Mouse (Mus musculus): ENCODE data around the gene Zfp280c. TPM values are rescaled to one million over a fixed set of nuclear protein-coding genes. Genes with fewer than 3 reads are reported as not detected.

The Zfp280c gene
- total and polyA plus RNA-seq, 2 experiments from 2014 or later = 9.5 to 16.9 TPM

DNA sequence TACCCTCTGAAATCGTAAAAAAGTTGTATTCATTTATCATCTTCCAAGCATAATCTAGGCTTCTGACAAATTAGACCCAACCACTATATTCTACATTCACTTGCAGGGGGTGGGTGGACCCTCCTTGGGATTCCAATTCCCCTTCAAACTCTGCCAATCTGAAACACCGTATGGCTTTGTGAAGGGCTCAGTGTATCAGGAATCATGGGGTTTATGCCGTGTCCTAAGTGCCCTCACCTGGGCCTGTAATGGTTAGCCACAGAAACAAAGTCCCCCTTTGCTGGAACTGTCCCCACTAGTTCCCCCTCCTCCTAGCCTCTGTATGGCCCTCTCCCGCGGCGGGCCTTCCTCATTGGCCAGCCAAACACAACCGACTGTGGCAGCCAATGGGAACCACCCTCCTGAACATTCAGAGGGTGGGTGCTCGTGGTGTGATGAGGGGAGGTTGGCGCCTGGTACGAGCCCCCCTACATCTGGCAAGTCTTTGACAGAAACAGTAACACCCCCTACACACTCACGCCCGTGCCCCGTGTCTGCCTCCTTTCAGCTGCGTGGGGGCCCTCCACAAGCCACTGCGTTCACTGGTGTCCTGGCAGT is 76.0 kb downstream of the Zfp280c start:
- peak overlapping the region; percentile 68 for H3K9ac ChIP-seq (replicated peaks; ENCODE audit: low read length, poor library complexity, severe bottlenecking)
- H3K36me3 ChIP-seq (ENCODE audit: insufficient read depth, low read length) = no peaks in the 10 kb centered on the region
- H3K27me3 ChIP-seq (ENCODE audit: insufficient read depth, low read length) = no peaks in the 10 kb centered on the region
- no peaks in the 10 kb centered on the region for H3K4me1 ChIP-seq (ENCODE audit: insufficient read depth, low read length)
- no peak for TF ChIP-seq CTCF (IDR thresholded peaks at IDR 0.05)
- DNase-seq (ENCODE audit: low spot score) (peak; percentile 88), ATAC-seq (ENCODE audit: low FRiP score) (peak; percentile 95)
- peak overlapping the region; percentile 47 for H3K4me3 ChIP-seq (ENCODE audit: low read depth, low read length)
- peak overlapping the region; percentile 87 for H3K27ac ChIP-seq (ENCODE audit: low read depth, low read length)
- 30% methylated on average over 15 of the region's 15 CpGs for WGBS
- peak overlapping the region; percentile 61 for H3K4me2 ChIP-seq (ENCODE audit: low read depth, low read length, poor library complexity, severe bottlenecking)
- H3K9me3 ChIP-seq (ENCODE audit: low read length) = no peaks in the 10 kb centered on the region

DNA sequence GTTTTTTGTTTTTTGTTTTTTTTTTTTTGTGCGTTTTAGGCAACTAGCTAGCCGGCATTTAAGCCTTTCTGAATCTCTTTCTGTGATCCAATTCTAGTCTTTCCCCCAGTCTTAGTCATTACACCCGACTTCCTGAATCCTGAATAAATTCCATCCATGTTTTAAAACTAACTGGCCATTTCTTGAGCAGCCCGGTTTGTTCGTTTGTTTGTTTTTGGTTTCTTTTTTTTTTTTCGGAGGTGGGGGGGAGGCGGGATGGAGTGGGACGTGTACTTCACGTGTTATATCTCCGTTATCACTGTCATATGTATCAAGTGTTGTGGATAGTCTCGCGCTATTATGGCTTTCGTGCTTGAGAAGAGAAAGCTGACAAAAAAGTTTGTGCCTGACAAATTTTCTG is 80.5 kb downstream of the Zfp280c start:
- Histone ChIP-seq H3K27me3 (ENCODE audit: insufficient read depth, low read length) (no peaks in the 10 kb centered on the region), H3K9ac (replicated peaks; ENCODE audit: low read length, poor library complexity, severe bottlenecking) (no peak overlapping the region), H3K4me1 (ENCODE audit: insufficient read depth, low read length) (no peaks in the 10 kb centered on the region), H3K4me3 (ENCODE audit: low read depth, low read length) (peak overlapping the region; percentile 48), H3K27ac (ENCODE audit: low read depth, low read length) (no peak overlapping the region), H3K9me3 (ENCODE audit: low read length) (no peaks in the 10 kb centered on the region), H3K4me2 (ENCODE audit: low read depth, low read length, poor library complexity, severe bottlenecking) (peak overlapping the region; percentile 57), H3K36me3 (ENCODE audit: insufficient read depth, low read length) (no peaks in the 10 kb centered on the region)
- DNase-seq (ENCODE audit: low spot score) (no peak), ATAC-seq (ENCODE audit: low FRiP score) (no peak)
- WGBS = 26% methylated on average over 13 of the region's 13 CpGs
- no peak for TF ChIP-seq CTCF (IDR thresholded peaks at IDR 0.05)

DNA sequence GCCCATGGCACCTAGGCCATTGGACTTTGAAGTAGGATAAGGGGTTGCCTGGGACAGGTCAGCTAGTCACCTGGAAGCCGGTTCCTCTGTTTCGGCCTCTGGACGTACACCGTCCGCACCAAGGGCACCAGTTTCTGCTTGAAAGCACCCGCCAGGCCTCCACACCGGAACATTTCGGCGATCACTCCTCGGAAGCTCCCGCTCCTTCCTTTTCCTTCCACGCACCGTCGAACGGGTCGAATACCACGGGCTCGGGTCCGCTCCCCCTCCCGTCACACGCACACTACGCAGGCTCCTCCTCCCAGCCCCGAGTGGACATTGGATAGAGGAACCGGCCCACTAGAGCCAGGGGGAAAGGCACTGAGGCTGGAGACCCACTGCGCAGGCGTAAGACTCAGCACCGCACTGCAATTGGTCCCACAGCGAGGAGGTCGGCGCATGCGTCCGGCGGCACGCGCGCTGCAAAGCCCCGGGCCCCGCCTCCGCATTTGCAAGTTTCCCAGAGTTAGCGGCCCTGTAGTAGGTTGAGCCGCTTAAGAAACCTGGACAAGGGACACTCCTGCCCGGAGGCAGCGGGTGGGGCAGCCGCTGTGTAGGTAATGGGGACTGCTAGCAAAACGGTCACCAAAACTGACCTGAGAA is 81.0 kb downstream of the Zfp280c start, which contains the start of gene Aifm1:
Aifm1 (minus strand) TSS at position 398 of the 642 bp plus-strand sequence.
- no peak within 1 kb of the TSS for H3K27ac ChIP-seq (ENCODE audit: low read depth, low read length)
- H3K9me3 ChIP-seq (ENCODE audit: low read length) = no peaks in the 10 kb centered on the region
- peak within 1 kb of the TSS; percentile 57 for H3K4me2 ChIP-seq (ENCODE audit: low read depth, low read length, poor library complexity, severe bottlenecking)
- no peaks in the 10 kb centered on the region for H3K4me1 ChIP-seq (ENCODE audit: insufficient read depth, low read length)
- peak within 1 kb of the TSS; percentile 46 for H3K9ac ChIP-seq (replicated peaks; ENCODE audit: low read length, poor library complexity, severe bottlenecking)
- H3K36me3 ChIP-seq (ENCODE audit: insufficient read depth, low read length) = no peaks in the 10 kb centered on the region
- TF ChIP-seq CTCF (IDR thresholded peaks at IDR 0.05) = no peak
- ATAC-seq (ENCODE audit: low FRiP score) (peak; percentile 95), DNase-seq (ENCODE audit: low spot score) (peak; percentile 95)
- no peaks in the 10 kb centered on the region for H3K27me3 ChIP-seq (ENCODE audit: insufficient read depth, low read length)
- H3K4me3 ChIP-seq (ENCODE audit: low read depth, low read length) = peak within 1 kb of the TSS; percentile 48
- 16% methylated on average over 45 of the region's 45 CpGs for WGBS

DNA sequence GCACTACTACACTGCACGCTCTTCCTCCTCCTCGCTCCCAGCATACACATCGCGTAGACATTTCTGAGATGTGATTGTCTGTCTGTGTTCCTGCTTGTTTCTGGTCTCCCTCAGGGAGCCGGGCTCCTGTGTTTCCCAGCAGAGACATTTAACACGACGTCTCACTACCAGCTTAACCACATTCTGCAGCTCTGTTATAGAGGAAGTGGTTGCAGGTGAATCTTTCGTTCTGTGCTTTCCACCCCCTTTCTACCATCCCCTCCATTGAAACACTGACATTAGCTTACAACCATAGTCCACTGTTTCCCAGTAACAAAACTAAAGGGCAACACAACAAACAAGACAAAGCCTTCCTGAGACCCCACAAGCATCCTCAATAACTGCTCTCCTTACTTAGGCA is 100.5 kb downstream of the Zfp280c start:
- H3K4me2 ChIP-seq (ENCODE audit: low read depth, low read length, poor library complexity, severe bottlenecking) = no peak overlapping the region
- no peak overlapping the region for H3K4me3 ChIP-seq (ENCODE audit: low read depth, low read length)
- H3K4me1 ChIP-seq (ENCODE audit: insufficient read depth, low read length) = no peaks in the 10 kb centered on the region
- no peaks in the 10 kb centered on the region for H3K27me3 ChIP-seq (ENCODE audit: insufficient read depth, low read length)
- ATAC-seq (ENCODE audit: low FRiP score) (no peak), DNase-seq (ENCODE audit: low spot score) (no peak)
- 92% methylated on average over 8 of the region's 8 CpGs for WGBS
- no peak overlapping the region for H3K27ac ChIP-seq (ENCODE audit: low read depth, low read length)
- H3K9me3 ChIP-seq (ENCODE audit: low read length) = no peaks in the 10 kb centered on the region
- H3K9ac ChIP-seq (replicated peaks; ENCODE audit: low read length, poor library complexity, severe bottlenecking) = no peak overlapping the region
- no peak for TF ChIP-seq CTCF (IDR thresholded peaks at IDR 0.05)
- no peaks in the 10 kb centered on the region; the same call in 1 of the 2 replicates for H3K36me3 ChIP-seq (ENCODE audit: insufficient read depth, low read length)

Small RNAs within 50 kb of the gene (microRNA-seq; reads per million reads assigned to microRNA genes)
- gene Gm27828 (ENCODE audit: borderline number of aligned reads) = not detected

Other genes with a start within 250 kb of the Zfp280c start
- gene Elf4, start 131.4 kb downstream of the Zfp280c start, total RNA-seq (2014; rRNA removed) = 0.99 and 1.2 TPM in 2 replicates
- 0.22 and 0.23 TPM in 2 replicates for gene Elf4, start 131.4 kb downstream of the Zfp280c start, polyA plus RNA-seq (2015; fragmentation: Nextera tagmentation; extraction: Ambion mirVana)
- 9.2 and 9.8 TPM in 2 replicates for gene Aifm1, start 80.9 kb downstream of the Zfp280c start, total RNA-seq (2014; rRNA removed)
- gene Aifm1, start 80.9 kb downstream of the Zfp280c start, polyA plus RNA-seq (2015; fragmentation: Nextera tagmentation; extraction: Ambion mirVana) = 25.1 and 26.1 TPM in 2 replicates
- 54.7 and 56.7 TPM in 2 replicates for gene Rab33a, start 75.2 kb downstream of the Zfp280c start, total RNA-seq (2014; rRNA removed)
- 81.6 and 83.5 TPM in 2 replicates for gene Rab33a, start 75.2 kb downstream of the Zfp280c start, polyA plus RNA-seq (2015; fragmentation: Nextera tagmentation; extraction: Ambion mirVana)
- 21.3 and 29.3 TPM in 2 replicates for gene Slc25a14, start 28.9 kb upstream of the Zfp280c start, total RNA-seq (2014; rRNA removed)
- 47.1 and 49.3 TPM in 2 replicates for gene Slc25a14, start 28.9 kb upstream of the Zfp280c start, polyA plus RNA-seq (2015; fragmentation: Nextera tagmentation; extraction: Ambion mirVana)
- not detected in 2 replicates for gene Gpr119, start 80.0 kb upstream of the Zfp280c start, total RNA-seq (2014; rRNA removed)
- not detected in 2 replicates for gene Gpr119, start 80.0 kb upstream of the Zfp280c start, polyA plus RNA-seq (2015; fragmentation: Nextera tagmentation; extraction: Ambion mirVana)
- gene Rbmx2, start 100.5 kb upstream of the Zfp280c start, total RNA-seq (2014; rRNA removed) = 5.5 and 7.3 TPM in 2 replicates
- 28.7 and 29.0 TPM in 2 replicates for gene Rbmx2, start 100.5 kb upstream of the Zfp280c start, polyA plus RNA-seq (2015; fragmentation: Nextera tagmentation; extraction: Ambion mirVana)